Mouse (Mus musculus) forebrain, embryonic 11.5 days (tissue): Measurements from ENCODE around the gene Thoc6. TPM values are rescaled to one million over a fixed set of nuclear protein-coding genes. Genes with fewer than 3 reads are reported as not detected.

Experiments used
- ATAC-seq: fragments of 200-750 bp; cut with Nextera tagmentation; replicated peaks from 2 replicates; pipeline ENCODE4 v1.8.0; 2017; ENCODE audit warnings: moderate TSS enrichment; ENCODE audit not compliant: low FRiP score
- DNase-seq: peaks from one replicate; pipeline ENCODE4 v3.0.0-alpha.2; 2017; ENCODE audit warnings: low spot score
- H3K27ac ChIP-seq: fragments of 300-500 bp; sonication (generic); 2 replicates; pipeline ENCODE4 v1.5.1; 2014; ENCODE audit warnings: low read depth, low read length
- H3K27me3 ChIP-seq: fragments of 300-500 bp; sonication (generic); 2 replicates; pipeline ENCODE4 v1.6.1; 2014; ENCODE audit warnings: mild to moderate bottlenecking, low read length, mixed read lengths; ENCODE audit not compliant: control insufficient read depth, insufficient read depth
- H3K36me3 ChIP-seq: fragments of 300-500 bp; sonication (generic); 2 replicates; pipeline ENCODE4 v1.6.1; 2014; ENCODE audit warnings: mild to moderate bottlenecking, low read length, moderate library complexity, mixed read lengths; ENCODE audit not compliant: control insufficient read depth, insufficient read depth
- H3K4me1 ChIP-seq: fragments of 300-500 bp; sonication (generic); replicated peaks from 2 replicates; pipeline ENCODE4 v1.6.1; 2014; ENCODE audit warnings: low read length, mixed read lengths; ENCODE audit not compliant: control insufficient read depth, insufficient read depth
- H3K4me2 ChIP-seq: fragments of 300-500 bp; sonication (generic); 2 replicates; pipeline ENCODE4 v1.6.1; 2014; ENCODE audit warnings: low read depth, mild to moderate bottlenecking, low read length, moderate library complexity, mixed read lengths; ENCODE audit not compliant: severe bottlenecking
- H3K4me3 ChIP-seq: fragments of 300-500 bp; sonication (generic); 2 replicates; pipeline ENCODE4 v1.5.1; 2014; ENCODE audit warnings: low read depth, low read length
- H3K9ac ChIP-seq: fragments of 300-500 bp; sonication (generic); 2 replicates; pipeline ENCODE4 v1.6.1; 2014; ENCODE audit warnings: low read length
- H3K9me3 ChIP-seq: fragments of 300-500 bp; sonication (generic); 2 replicates; pipeline ENCODE4 v1.6.1; 2016; ENCODE audit warnings: low read length, mixed read lengths; ENCODE audit not compliant: control insufficient read depth
- WGBS: fragments of 180-500 bp; shearing (Covaris S2); extraction: QIAGEN DNeasy Blood & Tissue Kit; methylation state at CpG from one replicate; pipeline ENCODE4 v1.1.7; 2014; 5-methylcytosine and 5-hydroxymethylcytosine counted together
- polyA plus RNA-seq: library from polyadenylated mRNA; unstranded; fragments of >200 nt; fragmentation: Nextera tagmentation; extraction: Ambion mirVana; gene quantifications from 2 replicates; pipeline ENCODE4 v1.2.1, GENCODE M21; 2014

Thoc6 gene
- polyA plus RNA-seq, 1 experiment from 2014 or later = 56.6 TPM

GRCm38 (mm10) chr17:23703301-23703700 is 29.6 kb upstream of the Thoc6 start:
- no peak for ATAC-seq
- no peaks in the 10 kb centered on the region for H3K9me3 ChIP-seq
- no peak overlapping the region for H3K27ac ChIP-seq
- no peaks in the 10 kb centered on the region for H3K36me3 ChIP-seq
- DNase-seq = no peak
- WGBS = 85% methylated on average over 9 of the region's 9 CpGs
- no peak overlapping the region for H3K4me3 ChIP-seq
- no peak overlapping the region for H3K9ac ChIP-seq
- no peaks in the 10 kb centered on the region; the same call in 1 of the 2 replicates for H3K4me1 ChIP-seq
- no peak overlapping the region for H3K4me2 ChIP-seq
- peaks cover 26% of the 10 kb centered on the region for H3K27me3 ChIP-seq

- DNase-seq = peak; percentile 91
- Histone ChIP-seq H3K27me3 (peaks cover 31% of the 10 kb centered on the region), H3K27ac (no peak overlapping the region), H3K4me3 (peak overlapping the region; percentile 62), H3K9ac (peak overlapping the region; percentile 46; the same call in 1 of the 2 replicates), H3K4me2 (peak overlapping the region; percentile 100), H3K4me1 (no peaks in the 10 kb centered on the region; the same call in 1 of the 2 replicates), H3K9me3 (no peaks in the 10 kb centered on the region), H3K36me3 (no peaks in the 10 kb centered on the region)
- WGBS = 1% methylated on average over 23 of the region's 28 CpGs
- peak; percentile 94 for ATAC-seq
Observed at GRCm38 (mm10) chr17:23700079-23700478, 26.4 kb upstream of the Thoc6 start.

GRCm38 (mm10) chr17:23699131-23700077 is 25.7 kb upstream of the Thoc6 start:
- under 1% methylated on average over 96 of the region's 101 CpGs for WGBS
- Histone ChIP-seq H3K27ac (no peak overlapping the region), H3K27me3 (peaks cover 31% of the 10 kb centered on the region), H3K36me3 (no peaks in the 10 kb centered on the region), H3K4me3 (peak overlapping the region; percentile 62), H3K4me2 (peak overlapping the region; percentile 100), H3K9ac (peak overlapping the region; percentile 46; the same call in 1 of the 2 replicates), H3K4me1 (no peaks in the 10 kb centered on the region; the same call in 1 of the 2 replicates), H3K9me3 (no peaks in the 10 kb centered on the region)
- peak; percentile 63 for DNase-seq
- ATAC-seq = peak; percentile 57

- Histone ChIP-seq H3K4me3 (no peak overlapping the region), H3K27ac (no peak overlapping the region), H3K9ac (no peak overlapping the region), H3K4me1 (no peaks in the 10 kb centered on the region; the same call in 1 of the 2 replicates), H3K27me3 (peaks cover 27% of the 10 kb centered on the region), H3K9me3 (no peaks in the 10 kb centered on the region), H3K36me3 (no peaks in the 10 kb centered on the region), H3K4me2 (no peak overlapping the region)
- 11% methylated on average over 3 of the region's 3 CpGs for WGBS
- DNase-seq = no peak
- no peak for ATAC-seq
Observed at GRCm38 (mm10) chr17:23695801-23696200, 22.1 kb upstream of the Thoc6 start.

GRCm38 (mm10) chr17:23694491-23694890 is 20.8 kb upstream of the Thoc6 start:
- Histone ChIP-seq H3K9ac (no peak overlapping the region), H3K4me1 (no peaks in the 10 kb centered on the region; the same call in 1 of the 2 replicates), H3K27ac (no peak overlapping the region), H3K4me3 (no peak overlapping the region), H3K36me3 (no peaks in the 10 kb centered on the region), H3K4me2 (no peak overlapping the region), H3K9me3 (no peaks in the 10 kb centered on the region), H3K27me3 (peaks cover 16% of the 10 kb centered on the region)
- 75% methylated on average over 1 of the region's 1 CpGs for WGBS
- no peak for ATAC-seq
- DNase-seq = no peak

- WGBS = 11% methylated on average over 15 of the region's 15 CpGs
Observed at GRCm38 (mm10) chr17:23683856-23684672, 10.4 kb upstream of the Thoc6 start, which contains the start of gene Cldn9. Gene Cldn9, minus strand, starts transcription at chr17:23684026.

GRCm38 (mm10) chr17:23683226-23683625 is 9.5 kb upstream of the Thoc6 start:
- WGBS = 23% methylated on average over 15 of the region's 15 CpGs
- H3K4me1 ChIP-seq = peaks cover 7% of the 10 kb centered on the region; the same call in 1 of the 2 replicates
- H3K4me3 ChIP-seq = peak overlapping the region; percentile 10; the same call in 1 of the 2 replicates
- H3K4me2 ChIP-seq = peak overlapping the region; percentile 18; the same call in 1 of the 2 replicates
- peak; percentile 56 for DNase-seq
- H3K36me3 ChIP-seq = no peaks in the 10 kb centered on the region
- H3K27me3 ChIP-seq = peaks cover 43% of the 10 kb centered on the region
- 0 out of 2 replicates have a peak, but pooled peaks have one; percentile 2 for ATAC-seq
- no peak overlapping the region for H3K27ac ChIP-seq
- no peaks in the 10 kb centered on the region for H3K9me3 ChIP-seq
- no peak overlapping the region for H3K9ac ChIP-seq

More at GRCm38 (mm10) chr17:23683856-23684672, 10.4 kb upstream of the Thoc6 start, which contains the start of gene Cldn9:
- Histone ChIP-seq H3K9me3 (no peaks in the 10 kb centered on the region), H3K4me2 (peak within 1 kb of the TSS; percentile 18; the same call in 1 of the 2 replicates), H3K27me3 (peaks cover 36% of the 10 kb centered on the region), H3K4me3 (peak within 1 kb of the TSS; percentile 10; the same call in 1 of the 2 replicates), H3K36me3 (no peaks in the 10 kb centered on the region), H3K27ac (no peak within 1 kb of the TSS), H3K9ac (no peak within 1 kb of the TSS), H3K4me1 (peaks cover 7% of the 10 kb centered on the region; the same call in 1 of the 2 replicates)
- ATAC-seq (peak; percentile 78), DNase-seq (no peak)

GRCm38 (mm10) chr17:23682530-23682929 is 8.8 kb upstream of the Thoc6 start:
- ATAC-seq (no peak), DNase-seq (no peak)
- WGBS = 59% methylated on average over 3 of the region's 3 CpGs
- H3K4me1 ChIP-seq = peaks cover 7% of the 10 kb centered on the region; the same call in 1 of the 2 replicates
- H3K9me3 ChIP-seq = no peaks in the 10 kb centered on the region
- no peak overlapping the region for H3K9ac ChIP-seq
- no peak overlapping the region for H3K4me3 ChIP-seq
- H3K36me3 ChIP-seq = no peaks in the 10 kb centered on the region
- no peak overlapping the region for H3K27ac ChIP-seq
- no peak overlapping the region for H3K4me2 ChIP-seq
- H3K27me3 ChIP-seq = peaks cover 43% of the 10 kb centered on the region
